Mouse (Mus musculus) effector memory CD4-positive, alpha-beta T cell, adult 7 months (primary cell): ENCODE measurements around the gene Slco4c1. TPM values are rescaled to one million over a fixed set of nuclear protein-coding genes. Genes with fewer than 3 reads are reported as not detected.

Experiments
- polyA plus RNA-seq: library from polyadenylated mRNA; unstranded; fragments of 100-300 nt; shearing (Covaris generic); gene quantifications from one replicate; pipeline ENCODE4 v1.2.1, GENCODE M21; 2017

Slco4c1 gene
- 0.10 TPM for polyA plus RNA-seq

DNA sequence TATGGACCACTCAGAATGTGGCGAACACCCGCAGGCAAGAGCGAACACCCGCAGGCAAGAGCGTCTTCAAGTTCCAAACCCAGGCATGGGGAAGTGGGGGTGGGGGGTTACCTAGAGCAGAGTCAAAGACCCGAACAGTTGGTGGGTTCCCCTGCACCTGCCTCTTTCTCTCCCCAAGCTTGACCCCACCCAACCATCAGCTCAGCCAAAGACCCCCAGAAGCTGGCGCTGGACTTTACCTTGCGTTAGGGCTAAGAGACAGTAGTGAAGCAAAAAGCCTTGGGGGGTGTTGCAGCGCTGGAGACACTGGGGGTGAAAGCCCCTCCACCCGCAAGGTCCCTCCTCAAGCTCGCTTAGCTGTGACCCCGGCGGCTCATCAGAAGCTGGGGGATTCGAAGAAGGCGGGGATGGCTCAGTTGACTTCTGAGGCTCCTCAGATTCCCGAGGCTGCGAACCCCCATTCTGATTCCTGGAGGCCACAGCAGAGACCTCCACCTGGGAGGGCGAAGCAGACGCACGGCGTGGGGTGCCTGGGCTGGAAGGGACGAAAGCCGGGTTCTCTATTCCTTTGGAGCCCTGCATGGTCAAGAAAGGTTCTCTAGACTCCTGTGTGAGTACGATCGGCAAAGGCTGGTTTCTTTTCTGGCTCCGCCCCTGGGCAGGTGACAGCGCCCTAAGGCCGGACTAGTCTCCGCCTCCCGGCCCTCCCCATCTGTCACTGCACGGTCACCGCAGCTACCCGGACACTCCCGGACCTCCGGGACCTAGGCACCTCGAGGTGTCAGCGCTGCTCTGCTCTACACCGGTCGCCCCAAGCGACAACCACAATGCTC lies at the start of gene Slco4c1:
Gene Slco4c1 (minus strand): TSS at position 644 of the 833 bp plus-strand sequence.

